Mouse (Mus musculus): ENCODE results near the gene Cds2.

- peak; percentile 96 for TF ChIP-seq POLR2A (IDR thresholded peaks at IDR 0.05; ENCODE audit: insufficient read depth, low read depth, low read length)
- no peak for TF ChIP-seq CTCF (IDR thresholded peaks at IDR 0.05)
- TF ChIP-seq EP300 (IDR thresholded peaks at IDR 0.05; ENCODE audit: insufficient read depth, low read depth, low read length): peak; percentile 87; the same call in 1 of the 2 replicates
These were observed 10.1 kb upstream of the Cds2 start, which contains the start of gene Pcna for GRCm38 (mm10) chr2:132252542-132253528.
